Mouse (Mus musculus) frontal cortex, postnatal 25 days (tissue): ENCODE data around the gene Olfml3.

ENCODE experiments used
- DNase-seq, 2 experiments: peaks; one replicate each; pipeline ENCODE4 v3.0.0; 2022; ENCODE audit warnings: low spot score in 2 of 2

The Olfml3 gene

GRCm38 (mm10) chr3:103737778-103738571 is at the start of gene Olfml3:
Olfml3 (minus strand) TSS chr3:103738001.
- DNase-seq: peak; percentile 91 to 97

- no peak for DNase-seq
Measured at GRCm38 (mm10) chr3:103787225-103787624, 49.4 kb upstream of the Olfml3 start.

- DNase-seq: no peak
Measured at GRCm38 (mm10) chr3:103782844-103783609, 45.2 kb upstream of the Olfml3 start.

- no peak for DNase-seq
Measured at GRCm38 (mm10) chr3:103780777-103781176, 43.0 kb upstream of the Olfml3 start.

GRCm38 (mm10) chr3:103780271-103780670 is 42.5 kb upstream of the Olfml3 start:
- no peak for DNase-seq

- DNase-seq: no peak
Measured at GRCm38 (mm10) chr3:103779183-103779582, 41.4 kb upstream of the Olfml3 start.

GRCm38 (mm10) chr3:103778660-103779059 is 40.9 kb upstream of the Olfml3 start:
- no peak for DNase-seq

- no peak for DNase-seq
Measured at GRCm38 (mm10) chr3:103777940-103778339, 40.1 kb upstream of the Olfml3 start.

- DNase-seq: no peak
Measured at GRCm38 (mm10) chr3:103774009-103774408, 36.2 kb upstream of the Olfml3 start.

GRCm38 (mm10) chr3:103773508-103773907 is 35.7 kb upstream of the Olfml3 start:
- no peak for DNase-seq

GRCm38 (mm10) chr3:103772846-103773245 is 35.0 kb upstream of the Olfml3 start:
- no peak for DNase-seq

GRCm38 (mm10) chr3:103771531-103772130 is 33.8 kb upstream of the Olfml3 start:
- DNase-seq: no peak

GRCm38 (mm10) chr3:103766789-103767188 is 29.0 kb upstream of the Olfml3 start:
- no peak for DNase-seq

GRCm38 (mm10) chr3:103759261-103759970 is 21.6 kb upstream of the Olfml3 start:
- no peak for DNase-seq

- DNase-seq: no peak
Measured at GRCm38 (mm10) chr3:103758456-103758855, 20.7 kb upstream of the Olfml3 start.

- no peak for DNase-seq
Measured at GRCm38 (mm10) chr3:103756920-103757319, 19.1 kb upstream of the Olfml3 start.

- no peak for DNase-seq
Measured at GRCm38 (mm10) chr3:103755351-103755750, 17.6 kb upstream of the Olfml3 start.

GRCm38 (mm10) chr3:103751558-103751957 is 13.8 kb upstream of the Olfml3 start:
- no peak for DNase-seq

- DNase-seq: no peak
Measured at GRCm38 (mm10) chr3:103746711-103747110, 8.9 kb upstream of the Olfml3 start.

- DNase-seq: no peak
Measured at GRCm38 (mm10) chr3:103745001-103745770, 7.4 kb upstream of the Olfml3 start.

GRCm38 (mm10) chr3:103743208-103743607 is 5.4 kb upstream of the Olfml3 start:
- no peak for DNase-seq
